Mouse (Mus musculus): ENCODE measurements around the gene Arhgef3. TPM values are rescaled to one million over a fixed set of nuclear protein-coding genes. Genes with fewer than 3 reads are reported as not detected.
A peak's percentile ranks its signal among the peaks of the same experiment; 100 is the strongest.

Gene Arhgef3
- polyA plus RNA-seq, 3 experiments from 2014 or later, result 90.3 to 168 (median 160) TPM

GRCm38 (mm10) chr14:27322041-27322440 is 207.3 kb downstream of the Arhgef3 start:
- ATAC-seq, result no peak

GRCm38 (mm10) chr14:27324689-27325088 is 210.0 kb downstream of the Arhgef3 start:
- ATAC-seq, result no peak

- peak; percentile 38 for ATAC-seq
Measured at GRCm38 (mm10) chr14:27325537-27325936, 210.8 kb downstream of the Arhgef3 start.

GRCm38 (mm10) chr14:27327862-27328261 is 213.2 kb downstream of the Arhgef3 start:
- ATAC-seq, result no peak

GRCm38 (mm10) chr14:27328952-27329351 is 214.3 kb downstream of the Arhgef3 start:
- no peak for ATAC-seq

GRCm38 (mm10) chr14:27331490-27332035 is 216.9 kb downstream of the Arhgef3 start:
- no peak for ATAC-seq

GRCm38 (mm10) chr14:27332359-27332987 is 217.8 kb downstream of the Arhgef3 start:
- ATAC-seq, result no peak

GRCm38 (mm10) chr14:27335331-27336207 is 220.9 kb downstream of the Arhgef3 start:
- peak; percentile 80 for ATAC-seq

- ATAC-seq, result peak; percentile 19
Measured at GRCm38 (mm10) chr14:27336208-27337114, 221.8 kb downstream of the Arhgef3 start.

- ATAC-seq, result peak; percentile 8
Measured at GRCm38 (mm10) chr14:27337156-27337555, 222.5 kb downstream of the Arhgef3 start.

- no peak for ATAC-seq
Measured at GRCm38 (mm10) chr14:27338034-27338708, 223.5 kb downstream of the Arhgef3 start.

GRCm38 (mm10) chr14:27340682-27341415 is 226.2 kb downstream of the Arhgef3 start:
- no peak for ATAC-seq

- peak; percentile 66 for ATAC-seq
Measured at GRCm38 (mm10) chr14:27341486-27341885, 226.8 kb downstream of the Arhgef3 start.

GRCm38 (mm10) chr14:27342451-27342850 is 227.8 kb downstream of the Arhgef3 start:
- no peak for ATAC-seq

GRCm38 (mm10) chr14:27344250-27344990 is 229.7 kb downstream of the Arhgef3 start:
- ATAC-seq, result no peak

- ATAC-seq, result peak; percentile 50
Measured at GRCm38 (mm10) chr14:27345051-27345885, 230.6 kb downstream of the Arhgef3 start.

GRCm38 (mm10) chr14:27347224-27347623 is 232.5 kb downstream of the Arhgef3 start:
- ATAC-seq, result peak; percentile 9

- no peak for ATAC-seq
Measured at GRCm38 (mm10) chr14:27347666-27348065, 233.0 kb downstream of the Arhgef3 start.

GRCm38 (mm10) chr14:27348088-27348487 is 233.4 kb downstream of the Arhgef3 start:
- no peak for ATAC-seq

Measured in inflammation-experienced regulatory T-cells, adult 6 months (primary cell).